Mouse (Mus musculus) layer of hippocampus, adult 11-12 months (tissue): ENCODE measurements at regions not wholly inside any gene's neighbourhood (a gene's known extent, or its start where the extent isn't known, plus 50 kb on each side); places are given as distances from the start of the nearest gene placed in this dataset.
"Not testable (repeated sequence)": the region's sequence is repeated elsewhere in the genome, so short reads cannot be mapped to it uniquely, and the experiment has no call there.

Experiments used
- DNase-seq: peaks from one replicate; pipeline ENCODE4 v3.0.0; 2022; ENCODE audit warnings: low spot score

GRCm38 (mm10) chr11:12913401-12913800 is 448.6 kb upstream of the Cobl start:
- DNase-seq: not testable (repeated sequence)

- no peak for DNase-seq
These were observed 409.0 kb upstream of the Cobl start for GRCm38 (mm10) chr11:12873712-12874111.

- DNase-seq: no peak
These were observed 408.0 kb upstream of the Cobl start for GRCm38 (mm10) chr11:12872802-12873201.

- no peak for DNase-seq
These were observed 407.6 kb upstream of the Cobl start for GRCm38 (mm10) chr11:12872399-12872798.

- no peak for DNase-seq
These were observed 402.8 kb upstream of the Cobl start for GRCm38 (mm10) chr11:12867541-12867940.

GRCm38 (mm10) chr11:12865034-12865620 is 400.4 kb upstream of the Cobl start:
- no peak for DNase-seq

GRCm38 (mm10) chr11:12859344-12859930 is 394.7 kb upstream of the Cobl start:
- no peak for DNase-seq

GRCm38 (mm10) chr11:12858274-12858884 is 393.6 kb upstream of the Cobl start:
- no peak for DNase-seq

GRCm38 (mm10) chr11:12857358-12858199 is 392.8 kb upstream of the Cobl start:
- DNase-seq: no peak

- DNase-seq: no peak
These were observed 383.0 kb upstream of the Cobl start for GRCm38 (mm10) chr11:12847793-12848192.

GRCm38 (mm10) chr11:12843631-12844423 is 379.1 kb upstream of the Cobl start:
- no peak for DNase-seq

GRCm38 (mm10) chr11:12841393-12841792 is 376.6 kb upstream of the Cobl start:
- no peak for DNase-seq

- DNase-seq: no peak
These were observed 373.2 kb upstream of the Cobl start for GRCm38 (mm10) chr11:12837920-12838319.

GRCm38 (mm10) chr11:12837387-12837786 is 372.6 kb upstream of the Cobl start:
- DNase-seq: no peak

GRCm38 (mm10) chr11:12836387-12836786 is 371.6 kb upstream of the Cobl start:
- DNase-seq: no peak

GRCm38 (mm10) chr11:12812021-12812420 is 347.3 kb upstream of the Cobl start:
- DNase-seq: no peak

- peak; percentile 78 for DNase-seq
These were observed 346.5 kb upstream of the Cobl start for GRCm38 (mm10) chr11:12810949-12811881.
